Comparison of ENCODE assay signal across 8 mouse cellular contexts in genomic region chr10:121429581-121429980, GRCm38 (mm10). TPM values are rescaled to one million over a fixed set of nuclear protein-coding genes. Genes with fewer than 3 reads are reported as not detected.
A peak's percentile ranks its signal among the peaks of the same experiment; 100 is the strongest.
DNase-seq lines count a peak whose midpoint lies in the region; ATAC-seq lines count a peak whose summit lies in the region.

No protein-coding gene starts in this region.

- peak overlapping the region; percentile 81 for H3K27ac ChIP-seq in hindbrain, embryonic 10.5 days
- H3K27ac ChIP-seq in hindbrain, embryonic 11.5 days (ENCODE audit: low read depth, low read length) = no peak overlapping the region
- no peak overlapping the region for H3K27ac ChIP-seq in forebrain, embryonic 15.5 days (replicated peaks)
- H3K27ac ChIP-seq in liver, embryonic 13.5 days = peak overlapping the region; percentile 68

- H3K4me3 ChIP-seq in hindbrain, embryonic 10.5 days = no peak overlapping the region
- no peak overlapping the region for H3K4me3 ChIP-seq in hindbrain, embryonic 11.5 days (ENCODE audit: low read depth, low read length)
- H3K4me3 ChIP-seq in forebrain, embryonic 15.5 days = no peak overlapping the region
- no peak overlapping the region for H3K4me3 ChIP-seq in liver, embryonic 13.5 days (replicated peaks)

- no peaks in the 10 kb centered on the region for H3K36me3 ChIP-seq in hindbrain, embryonic 10.5 days
- no peaks in the 10 kb centered on the region for H3K36me3 ChIP-seq in hindbrain, embryonic 11.5 days (ENCODE audit: control insufficient read depth, insufficient read depth, low read length)
- no peaks in the 10 kb centered on the region for H3K36me3 ChIP-seq in forebrain, embryonic 15.5 days
- H3K36me3 ChIP-seq in liver, embryonic 13.5 days = no peaks in the 10 kb centered on the region

- ATAC-seq in hindbrain, embryonic 11.5 days (ENCODE audit: low FRiP score) = no peak
- ATAC-seq in forebrain, embryonic 15.5 days (replicated peaks) = 0 out of 2 replicates have a peak, but pooled peaks have one; percentile 26
- ATAC-seq in liver, embryonic 13.5 days (ENCODE audit: low read depth) = no peak

- H3K27me3 ChIP-seq in hindbrain, embryonic 10.5 days (ENCODE audit: insufficient read depth, poor library complexity, severe bottlenecking) = 0 out of 2 replicates have a peak, but pooled peaks cover 4% of the 10 kb centered on the region
- no peaks in the 10 kb centered on the region for H3K27me3 ChIP-seq in hindbrain, embryonic 11.5 days (ENCODE audit: control insufficient read depth, insufficient read depth, low read length)
- no peaks in the 10 kb centered on the region for H3K27me3 ChIP-seq in forebrain, embryonic 15.5 days
- no peaks in the 10 kb centered on the region for H3K27me3 ChIP-seq in liver, embryonic 13.5 days

- DNase-seq in hindbrain, embryonic 10.5 days (ENCODE audit: low spot score) = no peak
- no peak for DNase-seq in hindbrain, embryonic 11.5 days (ENCODE audit: low spot score)
- peak; percentile 26 for DNase-seq in CD4-positive helper T cell, adult 2 months (ENCODE audit: low read depth, low spot score)
- no peak for DNase-seq in liver, embryonic 13.5 days
- no peak for DNase-seq in right cerebral cortex, postnatal 36 days (ENCODE audit: low spot score in 2 of 2)
- DNase-seq in spleen, adult 18-20 months = no peak
- no peak for DNase-seq in adrenal gland, postnatal 36 days

- no peaks in the 10 kb centered on the region for H3K9me3 ChIP-seq in hindbrain, embryonic 10.5 days
- H3K9me3 ChIP-seq in hindbrain, embryonic 11.5 days (ENCODE audit: control insufficient read depth, low read length) = no peaks in the 10 kb centered on the region
- H3K9me3 ChIP-seq in forebrain, embryonic 15.5 days = no peaks in the 10 kb centered on the region
- H3K9me3 ChIP-seq in liver, embryonic 13.5 days (replicated peaks) = no peaks in the 10 kb centered on the region

- 70% methylated on average over 8 of the region's 8 CpGs for WGBS in hindbrain, embryonic 10.5 days
- WGBS in hindbrain, embryonic 11.5 days = 64% methylated on average over 8 of the region's 8 CpGs
- 40% methylated on average over 8 of the region's 8 CpGs for WGBS in forebrain, embryonic 15.5 days
- WGBS in liver, embryonic 13.5 days (ENCODE audit: insufficient replicate concordance) = 24% methylated on average over 8 of the region's 8 CpGs

- no peak overlapping the region for H3K9ac ChIP-seq in hindbrain, embryonic 11.5 days (ENCODE audit: low read depth, low read length)
- no peak overlapping the region for H3K9ac ChIP-seq in forebrain, embryonic 15.5 days (replicated peaks)
- H3K9ac ChIP-seq in liver, embryonic 13.5 days = peak overlapping the region; percentile 44; the same call in 1 of the 2 replicates

- no peak overlapping the region for H3K4me2 ChIP-seq in hindbrain, embryonic 11.5 days (replicated peaks; ENCODE audit: low read depth, low read length)
- no peak overlapping the region for H3K4me2 ChIP-seq in forebrain, embryonic 15.5 days (replicated peaks)
- peak overlapping the region; percentile 47 for H3K4me2 ChIP-seq in liver, embryonic 13.5 days

- H3K4me1 ChIP-seq in hindbrain, embryonic 10.5 days (replicated peaks) = peaks cover 79% of the 10 kb centered on the region
- no peaks in the 10 kb centered on the region; the same call in 1 of the 2 replicates for H3K4me1 ChIP-seq in hindbrain, embryonic 11.5 days (replicated peaks; ENCODE audit: control insufficient read depth, insufficient read depth, low read length)
- H3K4me1 ChIP-seq in forebrain, embryonic 15.5 days = peaks cover 18% of the 10 kb centered on the region
- peaks cover 93% of the 10 kb centered on the region for H3K4me1 ChIP-seq in liver, embryonic 13.5 days (replicated peaks)

RNA-seq across cellular contexts. Expression of gene Rassf3, which starts 46.6 kb away (rescaled TPM):
- 8.0 and 11.4 TPM in 2 replicates for polyA plus RNA-seq in hindbrain, embryonic 10.5 days (2016; fragmentation: Nextera tagmentation; extraction: Ambion mirVana)
- 7.0 and 8.1 TPM in 2 replicates for polyA plus RNA-seq in hindbrain, embryonic 11.5 days (2014; fragmentation: Nextera tagmentation; extraction: Ambion mirVana)
- 3.8 and 4.2 TPM in 2 replicates for polyA plus RNA-seq in forebrain, embryonic 15.5 days (2015; fragmentation: Nextera tagmentation; extraction: Ambion mirVana)
- 7.4 and 9.5 TPM in 2 replicates for polyA plus RNA-seq in liver, embryonic 13.5 days (2015; fragmentation: Nextera tagmentation; extraction: Ambion mirVana)
- total RNA-seq in adrenal gland, postnatal 36 days (2021) = 10 to 100 TPM; 37.5 to 38.2 TPM

Comparison
In these comparisons a context has a peak if more than half of its experiments do, and no peak if none do; other contexts are left out.
1. H3K27ac ChIP-seq: peak in hindbrain, embryonic 10.5 days (single experiment) and liver, embryonic 13.5 days (single experiment); none in hindbrain, embryonic 11.5 days (single experiment) and forebrain, embryonic 15.5 days (single experiment).